Mouse (Mus musculus) erythroblast, embryonic 14.5 days (primary cell): ENCODE measurements around the gene Pdhx. TPM values are rescaled to one million over a fixed set of nuclear protein-coding genes. Genes with fewer than 3 reads are reported as not detected.

Source experiments
- H3K27me3 ChIP-seq: 2 replicates; pipeline ENCODE4 v1.6.1; 2012; ENCODE audit warnings: inconsistent platforms; ENCODE audit not compliant: control insufficient read depth
- H3K36me3 ChIP-seq: 2 replicates; pipeline ENCODE4 v1.6.1; 2012; ENCODE audit warnings: mild to moderate bottlenecking, inconsistent platforms; ENCODE audit not compliant: control insufficient read depth
- H3K4me1 ChIP-seq: 2 replicates; pipeline ENCODE4 v1.6.1; 2012; ENCODE audit warnings: inconsistent platforms; ENCODE audit not compliant: control insufficient read depth
- H3K4me3 ChIP-seq: replicated peaks from 2 replicates; pipeline ENCODE3; 2012; ENCODE audit warnings: moderate library complexity, mild to moderate bottlenecking, inconsistent platforms
- H3K9me3 ChIP-seq: 2 replicates; pipeline ENCODE4 v1.6.1; 2012; ENCODE audit warnings: low read length, inconsistent platforms, mixed read lengths; ENCODE audit not compliant: control insufficient read depth
- GATA1 ChIP-seq: IDR thresholded peaks from 2 replicates; pipeline ENCODE4 v1.6.1; 2012; ENCODE audit warnings: low read length, inconsistent platforms, mixed read lengths
- TAL1 ChIP-seq: IDR thresholded peaks from 3 replicates; pipeline ENCODE4 v1.6.1; 2012; ENCODE audit warnings: low read length, inconsistent platforms, mixed read lengths
- polyA plus RNA-seq: library from polyadenylated mRNA; stranded (reverse); fragments of >175 nt; gene quantifications from 2 replicates; pipeline ENCODE4 v1.2.3, GENCODE M21; 2012

The Pdhx gene
- polyA plus RNA-seq, 1 experiment = 0.39 TPM

DNA sequence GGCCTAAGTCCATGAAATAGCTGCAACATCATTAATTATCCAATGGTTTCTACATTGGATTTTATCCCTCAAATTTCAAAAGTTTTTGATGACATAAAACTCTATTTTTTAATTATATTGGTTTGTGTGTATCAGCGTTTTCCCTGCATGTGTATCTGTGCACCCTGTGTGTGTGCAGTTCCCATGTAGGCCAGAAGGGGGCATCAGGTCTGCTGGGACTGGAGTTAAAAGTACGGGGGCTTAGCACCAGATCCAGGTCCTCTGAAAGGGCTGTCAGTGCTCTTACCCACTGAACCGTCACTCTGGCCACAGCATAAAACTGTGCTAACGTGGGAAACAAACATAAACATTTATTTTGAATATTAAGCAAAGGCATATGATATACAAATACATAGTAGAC lies 14.8 kb upstream of the Pdhx start:
- H3K27me3 ChIP-seq = no peaks in the 10 kb centered on the region
- peaks cover 73% of the 10 kb centered on the region for H3K36me3 ChIP-seq
- TF ChIP-seq GATA1 (no peak), TAL1 (no peak)
- H3K4me3 ChIP-seq = no peak overlapping the region
- H3K9me3 ChIP-seq = no peaks in the 10 kb centered on the region
- no peaks in the 10 kb centered on the region for H3K4me1 ChIP-seq

DNA sequence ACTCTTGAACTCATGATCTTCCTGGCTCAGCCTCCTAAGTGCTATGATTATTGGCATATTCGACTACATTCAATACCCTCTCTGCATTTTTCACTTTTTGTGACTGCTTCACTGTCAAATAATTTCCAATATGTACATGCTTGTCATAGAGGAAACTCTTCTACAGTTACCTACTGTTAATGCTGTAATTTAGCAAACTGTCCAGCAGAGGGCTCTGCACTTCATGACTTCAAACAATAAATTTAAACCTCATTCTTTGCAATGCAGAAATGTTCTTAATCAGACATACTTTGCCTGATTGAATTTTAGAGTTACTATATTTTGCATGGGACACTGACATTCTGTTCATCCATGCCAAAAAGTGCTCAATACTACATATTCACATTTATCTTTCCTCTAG lies 13.1 kb upstream of the Pdhx start:
- no peak for TF ChIP-seq GATA1
- no peaks in the 10 kb centered on the region for H3K27me3 ChIP-seq
- no peaks in the 10 kb centered on the region for H3K9me3 ChIP-seq
- H3K4me3 ChIP-seq = no peak overlapping the region
- no peaks in the 10 kb centered on the region for H3K4me1 ChIP-seq
- H3K36me3 ChIP-seq = peaks cover 68% of the 10 kb centered on the region

DNA sequence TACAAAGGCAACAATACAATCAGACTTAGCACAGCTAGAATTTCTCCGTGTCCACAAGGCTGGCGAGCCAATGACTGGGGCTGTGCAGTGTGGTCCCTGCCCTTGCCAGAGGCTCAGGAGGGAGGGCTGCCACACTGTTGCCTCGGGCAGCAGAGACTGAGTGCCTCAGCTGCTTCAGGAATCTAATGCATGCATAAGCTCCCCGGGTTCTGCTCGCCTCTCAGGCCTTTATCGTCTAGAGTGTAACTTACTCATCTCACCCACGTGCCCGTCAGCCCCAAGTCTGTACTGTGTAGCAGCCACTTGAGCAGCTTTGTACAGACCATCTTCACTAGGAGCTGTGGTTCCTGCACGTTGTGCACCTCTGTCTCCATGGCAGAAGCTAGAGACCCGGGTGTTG lies 12.3 kb upstream of the Pdhx start:
- H3K4me3 ChIP-seq = no peak overlapping the region
- H3K9me3 ChIP-seq = no peaks in the 10 kb centered on the region
- H3K4me1 ChIP-seq = no peaks in the 10 kb centered on the region
- peaks cover 71% of the 10 kb centered on the region for H3K36me3 ChIP-seq
- H3K27me3 ChIP-seq = no peaks in the 10 kb centered on the region
- no peak for TF ChIP-seq GATA1
- no peak for TF ChIP-seq TAL1

DNA sequence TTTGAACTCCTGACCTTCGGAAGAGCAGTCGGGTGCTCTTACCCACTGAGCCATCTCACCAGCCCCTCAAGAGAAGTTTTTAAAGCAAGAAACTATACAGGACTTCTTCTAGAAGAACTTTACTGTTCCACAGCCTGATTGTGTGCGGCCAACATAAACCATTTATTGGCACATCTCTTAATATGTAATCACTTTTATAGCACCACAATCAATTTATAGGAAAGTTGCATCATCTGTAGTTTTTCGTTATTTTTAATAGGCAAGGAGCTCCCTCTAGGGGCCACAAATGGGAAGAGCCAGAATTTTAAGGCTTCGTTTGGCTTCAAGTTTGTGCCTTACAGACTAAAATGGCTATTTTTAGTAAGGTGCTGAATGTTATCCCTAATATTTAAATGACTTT lies 11.1 kb upstream of the Pdhx start:
- Histone ChIP-seq H3K27me3 (no peaks in the 10 kb centered on the region), H3K4me1 (no peaks in the 10 kb centered on the region), H3K4me3 (no peak overlapping the region), H3K9me3 (no peaks in the 10 kb centered on the region), H3K36me3 (peaks cover 68% of the 10 kb centered on the region)
- TF ChIP-seq GATA1 = no peak
- no peak for TF ChIP-seq TAL1

DNA sequence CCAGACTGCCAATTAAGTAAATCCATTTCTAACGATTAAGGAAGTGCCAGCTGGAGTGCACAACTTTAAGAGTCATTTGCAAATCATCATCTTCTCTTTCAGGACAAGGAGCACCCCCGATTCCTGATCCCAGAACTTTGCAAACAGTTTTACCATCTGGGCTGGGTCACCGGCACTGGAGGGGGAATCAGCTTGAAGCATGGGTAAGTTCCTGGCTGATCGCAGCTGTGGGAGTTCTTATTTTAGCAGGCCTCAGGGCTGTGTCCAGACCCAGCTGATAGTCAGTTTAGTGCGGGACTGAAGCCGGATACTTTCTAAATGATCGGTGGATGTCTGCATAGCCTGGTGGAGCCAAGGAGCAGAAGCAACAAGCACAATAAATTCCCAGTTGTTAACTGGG lies 9.5 kb upstream of the Pdhx start:
- Histone ChIP-seq H3K4me1 (no peaks in the 10 kb centered on the region), H3K27me3 (no peaks in the 10 kb centered on the region), H3K9me3 (no peaks in the 10 kb centered on the region), H3K4me3 (no peak overlapping the region), H3K36me3 (peaks cover 58% of the 10 kb centered on the region)
- TF ChIP-seq GATA1 = no peak
- no peak for TF ChIP-seq TAL1

DNA sequence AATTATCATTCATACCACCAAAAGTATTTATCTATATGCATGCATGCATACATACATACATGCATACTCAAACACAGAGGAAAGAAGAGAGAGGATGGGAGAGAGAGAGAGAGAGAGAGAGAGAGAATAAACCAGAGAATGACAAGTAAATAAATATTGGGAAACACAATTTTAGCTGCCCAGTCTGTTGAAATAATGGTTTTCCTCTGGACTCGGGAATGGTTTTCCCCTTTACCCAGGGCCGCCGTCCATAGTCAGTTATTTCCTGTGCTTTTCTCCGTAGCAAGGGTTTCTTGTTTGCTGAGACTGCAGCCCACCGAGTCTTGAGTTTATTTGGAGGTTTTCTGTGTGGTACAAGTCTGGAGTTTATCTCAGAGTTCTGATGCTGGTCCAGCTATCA lies 8.4 kb upstream of the Pdhx start:
- Histone ChIP-seq H3K4me1 (no peaks in the 10 kb centered on the region), H3K36me3 (peaks cover 57% of the 10 kb centered on the region), H3K27me3 (no peaks in the 10 kb centered on the region), H3K9me3 (no peaks in the 10 kb centered on the region), H3K4me3 (no peak overlapping the region)
- no peak for TF ChIP-seq TAL1
- TF ChIP-seq GATA1 = no peak

DNA sequence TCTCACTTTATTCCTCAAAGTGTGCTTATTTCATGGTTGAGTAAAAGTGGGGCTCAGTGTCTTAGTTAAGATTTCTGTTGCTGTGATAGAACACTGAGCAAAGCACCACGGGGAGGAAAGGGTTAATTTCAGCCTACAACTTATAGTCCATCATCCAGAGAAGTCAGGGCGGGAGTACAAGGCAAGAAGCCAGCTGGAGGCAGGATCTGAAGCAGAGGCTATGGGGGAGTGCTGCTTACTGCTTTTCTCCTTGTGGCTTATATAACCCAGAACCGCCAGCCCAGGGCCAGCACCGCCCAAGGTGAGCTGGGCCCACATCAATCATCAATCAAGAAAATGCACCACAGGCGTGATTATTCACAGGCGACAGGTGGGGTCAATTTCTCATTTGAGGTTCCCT lies 7.8 kb upstream of the Pdhx start:
- no peak overlapping the region for H3K4me3 ChIP-seq
- H3K9me3 ChIP-seq = no peaks in the 10 kb centered on the region
- no peaks in the 10 kb centered on the region for H3K27me3 ChIP-seq
- TF ChIP-seq TAL1 (no peak), GATA1 (no peak)
- peaks cover 62% of the 10 kb centered on the region for H3K36me3 ChIP-seq
- 0 out of 2 replicates have a peak, but pooled peaks cover under 1% of the 10 kb centered on the region for H3K4me1 ChIP-seq

DNA sequence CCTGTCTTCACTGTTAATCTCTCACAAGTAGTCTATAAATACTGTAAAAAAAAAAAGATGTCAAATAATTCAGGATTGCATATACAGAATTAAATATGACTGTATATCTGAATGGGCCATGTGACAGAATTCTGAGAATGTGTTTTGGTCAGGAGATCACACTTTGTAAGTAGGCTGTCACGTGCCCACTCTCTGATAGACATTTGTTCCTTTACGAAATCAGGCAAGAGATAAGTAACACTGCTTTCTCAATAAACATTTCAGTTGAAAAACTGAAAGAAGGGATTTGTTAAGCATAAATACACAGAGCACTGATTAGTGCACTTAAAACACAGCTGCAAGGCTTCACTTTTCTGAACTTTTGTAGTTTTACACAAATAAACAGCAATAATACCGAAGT lies 2.7 kb downstream of the Pdhx start:
- TF ChIP-seq GATA1 (no peak), TAL1 (no peak)
- no peak overlapping the region for H3K4me3 ChIP-seq
- H3K4me1 ChIP-seq = peaks cover 45% of the 10 kb centered on the region
- no peaks in the 10 kb centered on the region for H3K9me3 ChIP-seq
- H3K27me3 ChIP-seq = no peaks in the 10 kb centered on the region
- H3K36me3 ChIP-seq = peaks cover 15% of the 10 kb centered on the region

DNA sequence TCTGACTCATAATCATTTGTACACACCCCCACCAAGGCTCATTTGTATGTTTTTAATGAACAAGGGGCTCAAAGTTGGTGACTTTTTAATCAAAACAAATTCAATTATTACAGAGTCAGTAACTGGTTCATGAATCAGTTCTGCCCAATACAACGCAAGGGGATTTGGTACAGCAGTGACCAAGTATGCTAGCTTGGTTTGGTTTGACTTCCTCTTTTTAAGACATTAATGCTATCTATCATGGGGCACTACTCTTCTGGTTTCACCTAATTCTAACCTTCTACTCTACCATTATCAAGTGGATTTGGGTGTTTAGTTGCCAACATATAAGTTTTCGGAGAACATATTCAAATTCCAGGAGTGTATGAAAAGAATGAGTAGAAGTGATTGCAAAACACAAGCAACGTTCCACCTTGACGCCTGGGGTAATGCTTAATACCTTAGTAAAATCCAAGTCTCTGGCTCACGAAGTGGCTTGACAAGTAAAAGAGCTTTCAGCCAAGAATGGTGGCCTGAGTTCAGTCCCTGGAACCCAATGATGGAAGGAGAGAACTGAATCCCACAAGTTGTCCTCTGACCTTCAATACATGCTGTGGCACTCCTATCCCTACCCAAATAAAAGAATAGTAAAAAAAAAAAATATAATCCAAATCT lies 3.4 kb downstream of the Pdhx start:
- Histone ChIP-seq H3K27me3 (no peaks in the 10 kb centered on the region), H3K36me3 (peaks cover 12% of the 10 kb centered on the region), H3K9me3 (no peaks in the 10 kb centered on the region), H3K4me1 (peaks cover 42% of the 10 kb centered on the region), H3K4me3 (no peak overlapping the region)
- TF ChIP-seq GATA1 = no peak
- no peak for TF ChIP-seq TAL1

DNA sequence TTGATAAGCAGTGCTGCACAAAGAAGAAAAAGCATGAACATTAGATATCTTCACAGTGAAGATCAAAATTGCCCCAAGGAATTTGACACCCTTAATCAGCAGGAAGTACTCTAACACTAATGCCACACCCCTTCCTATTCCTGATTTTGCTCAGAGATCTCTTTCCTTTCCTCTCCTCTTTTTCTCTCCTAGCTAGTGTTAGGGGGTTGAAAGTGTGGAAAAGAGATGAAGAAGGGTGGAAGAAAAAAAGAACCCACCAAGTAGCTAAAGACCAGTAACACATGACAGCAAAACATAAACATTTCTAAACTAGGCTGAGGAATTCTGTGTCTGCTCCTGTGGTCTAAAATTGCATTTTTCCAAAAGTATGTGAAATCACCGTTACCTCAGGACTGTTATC lies 4.7 kb downstream of the Pdhx start:
- no peak for TF ChIP-seq GATA1
- TF ChIP-seq TAL1 = no peak
- no peaks in the 10 kb centered on the region for H3K9me3 ChIP-seq
- H3K4me1 ChIP-seq = peaks cover 31% of the 10 kb centered on the region
- peaks cover 11% of the 10 kb centered on the region for H3K36me3 ChIP-seq
- H3K27me3 ChIP-seq = no peaks in the 10 kb centered on the region
- H3K4me3 ChIP-seq = no peak overlapping the region
